Mouse (Mus musculus): Measurements from ENCODE around the gene Olfr1058.

- no peak for TF ChIP-seq CTCF (IDR thresholded peaks at IDR 0.05; ENCODE audit: low read depth)
- no peak for TF ChIP-seq EP300 (IDR thresholded peaks at IDR 0.05; ENCODE audit: low read depth)
Measured at GRCm38 (mm10) chr2:86335333-86335732, 53.0 kb downstream of the Olfr1058 start, which contains the start of gene Olfr1054.
